Mouse (Mus musculus) T-helper 2 cell (primary cell): ENCODE measurements around the gene Gm43064.
"Not testable (repeated sequence)": the region's sequence is repeated elsewhere in the genome, so short reads cannot be mapped to it uniquely, and the experiment has no call there.

ENCODE experiments used
- in situ Hi-C: fragments of 300-600 bp; cut with MboI, MseI; formaldehyde crosslinking; loops from one replicate; pipeline ENCODE4 v1.15.1; 2025; ENCODE audit warnings: high pct_unique_total_duplicates

Gene Gm43064

GRCm38 (mm10) chr3:103808891-103809798 is at the start of gene Gm43064, which contains the start of the genes Dclre1b and Ap4b1:
Gene Gm43064, plus strand, starts transcription at chr3:103809573.
Gene Dclre1b, minus strand, starts transcription at chr3:103809444.
Gene Ap4b1, plus strand, starts transcription at chr3:103809520.
- in situ Hi-C loops: no loop called here

DNA sequence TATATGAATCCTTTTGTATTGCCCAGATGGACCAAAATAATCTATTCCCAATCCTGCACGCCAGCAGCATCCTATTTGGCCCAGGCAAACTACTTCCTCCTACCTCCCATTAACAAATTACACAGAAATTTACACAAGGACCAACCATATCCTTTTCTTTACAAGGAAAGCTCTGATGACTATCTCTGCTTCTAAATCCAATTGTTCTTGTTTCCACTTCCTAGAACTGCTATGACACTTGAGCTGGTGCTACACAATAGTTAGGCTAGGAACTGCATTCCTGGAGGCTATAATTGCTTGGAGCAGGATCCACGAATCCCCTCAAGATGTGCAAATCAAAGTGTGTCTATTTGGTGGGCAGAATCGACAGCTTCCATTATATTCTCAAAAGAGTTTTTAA is 42.6 kb upstream of the Gm43064 start:
- in situ Hi-C loops: no loop called here

DNA sequence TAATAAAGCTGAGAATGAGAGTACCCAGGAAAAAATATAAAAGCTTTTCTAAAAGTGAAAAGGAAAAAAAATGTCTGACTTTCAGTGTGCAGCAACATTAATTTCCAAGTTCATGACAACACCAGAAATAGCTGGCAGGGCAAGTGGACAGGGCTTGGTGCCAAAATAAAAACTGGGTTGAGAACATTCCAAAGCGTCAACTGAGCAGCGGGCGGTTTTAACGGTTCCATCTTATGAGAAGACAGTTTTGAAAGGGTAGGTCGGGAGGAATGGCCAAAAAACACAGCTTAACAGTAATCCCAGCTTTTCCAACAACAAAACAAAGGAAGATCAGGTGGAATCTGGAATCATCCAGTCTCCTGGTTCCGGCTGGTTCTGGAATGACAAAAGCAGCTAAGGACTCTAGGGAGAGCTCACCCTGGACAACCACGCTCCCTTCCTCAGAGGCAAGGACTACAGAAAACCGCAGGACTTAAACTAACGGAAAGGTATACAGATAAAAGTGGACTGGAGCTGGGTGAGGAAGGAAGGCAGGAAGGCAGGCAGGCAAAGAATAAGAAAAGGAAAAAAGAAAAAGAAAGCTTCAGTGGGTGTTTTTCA is 37.7 kb upstream of the Gm43064 start:
- in situ Hi-C loops: no loop called here

GRCm38 (mm10) chr3:103772846-103773245 is 36.5 kb upstream of the Gm43064 start:
- in situ Hi-C loops: no loop called here

DNA sequence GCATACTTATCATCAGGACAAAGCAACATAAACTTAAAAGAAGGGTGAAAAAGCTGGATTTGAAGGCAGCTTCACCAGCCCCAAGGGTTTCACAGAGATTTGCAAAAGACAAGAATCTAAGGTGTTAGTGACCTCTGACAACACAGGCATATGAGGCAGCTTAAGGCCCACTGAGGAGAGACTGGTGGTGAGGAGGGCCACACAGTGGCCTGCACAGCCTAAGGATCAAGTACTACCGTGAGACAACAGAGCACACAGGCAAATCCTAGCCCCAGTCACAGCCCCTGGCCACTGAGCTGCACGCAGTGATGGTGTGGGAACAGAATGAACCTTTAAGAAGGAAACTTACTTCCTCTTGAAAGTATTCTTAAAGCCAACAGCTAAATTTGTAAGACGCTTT is 35.9 kb upstream of the Gm43064 start:
- in situ Hi-C loops: no loop called here

GRCm38 (mm10) chr3:103774009-103774408 is 35.4 kb upstream of the Gm43064 start:
- in situ Hi-C loops: no loop called here

GRCm38 (mm10) chr3:103777940-103778339 is 31.4 kb upstream of the Gm43064 start:
- in situ Hi-C loops: no loop called here

- in situ Hi-C loops: no loop called here
Observed at GRCm38 (mm10) chr3:103778660-103779059, 30.7 kb upstream of the Gm43064 start.

GRCm38 (mm10) chr3:103779183-103779582 is 30.2 kb upstream of the Gm43064 start:
- in situ Hi-C loops: no loop called here

DNA sequence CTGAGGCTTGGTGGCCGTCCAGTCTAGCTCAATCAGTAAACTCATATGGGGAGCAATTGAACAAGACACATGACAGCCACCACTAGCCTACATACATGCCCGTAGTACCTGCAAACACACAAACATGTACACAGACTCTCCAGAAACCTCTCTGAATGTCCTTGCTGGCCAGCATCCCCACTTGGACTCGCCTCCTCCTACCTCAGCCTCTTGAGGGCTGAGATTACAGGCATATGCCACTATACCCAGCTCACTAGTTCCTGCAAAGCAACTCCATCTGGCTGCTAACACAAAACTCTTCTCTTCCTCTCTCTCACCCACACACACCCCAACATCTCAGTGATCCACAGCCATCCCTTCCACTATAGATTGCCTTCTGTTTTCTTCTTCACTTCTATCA is 29.1 kb upstream of the Gm43064 start:
- in situ Hi-C loops: no loop called here

- in situ Hi-C loops: no loop called here
Observed at GRCm38 (mm10) chr3:103780777-103781176, 28.6 kb upstream of the Gm43064 start.

GRCm38 (mm10) chr3:103782844-103783609 is 26.3 kb upstream of the Gm43064 start:
- in situ Hi-C loops: no loop called here

DNA sequence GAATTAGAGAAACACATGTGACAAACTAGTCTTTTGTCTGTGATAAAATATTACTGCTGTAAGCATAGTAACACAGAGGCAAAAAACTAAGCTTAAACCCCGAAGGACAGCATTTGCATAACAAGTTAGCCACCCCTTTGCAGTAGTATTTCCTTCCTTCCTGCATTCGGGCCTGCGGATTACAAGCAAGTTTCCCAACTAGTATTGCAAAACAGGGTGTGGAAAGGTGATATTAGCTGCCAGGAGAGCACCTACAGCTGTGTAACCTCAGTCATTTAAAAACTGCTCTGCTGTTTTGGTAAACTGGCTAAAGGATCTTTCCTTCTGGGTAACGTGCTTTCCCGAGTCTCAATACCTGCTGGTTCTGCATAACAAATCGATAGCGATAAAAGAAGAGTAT is 22.1 kb upstream of the Gm43064 start:
- in situ Hi-C loops: no loop called here

- in situ Hi-C loops: no loop called here
Observed at GRCm38 (mm10) chr3:103789096-103789495, 20.3 kb upstream of the Gm43064 start.

- in situ Hi-C loops: no loop called here
Observed at GRCm38 (mm10) chr3:103789891-103790345, 19.5 kb upstream of the Gm43064 start.

DNA sequence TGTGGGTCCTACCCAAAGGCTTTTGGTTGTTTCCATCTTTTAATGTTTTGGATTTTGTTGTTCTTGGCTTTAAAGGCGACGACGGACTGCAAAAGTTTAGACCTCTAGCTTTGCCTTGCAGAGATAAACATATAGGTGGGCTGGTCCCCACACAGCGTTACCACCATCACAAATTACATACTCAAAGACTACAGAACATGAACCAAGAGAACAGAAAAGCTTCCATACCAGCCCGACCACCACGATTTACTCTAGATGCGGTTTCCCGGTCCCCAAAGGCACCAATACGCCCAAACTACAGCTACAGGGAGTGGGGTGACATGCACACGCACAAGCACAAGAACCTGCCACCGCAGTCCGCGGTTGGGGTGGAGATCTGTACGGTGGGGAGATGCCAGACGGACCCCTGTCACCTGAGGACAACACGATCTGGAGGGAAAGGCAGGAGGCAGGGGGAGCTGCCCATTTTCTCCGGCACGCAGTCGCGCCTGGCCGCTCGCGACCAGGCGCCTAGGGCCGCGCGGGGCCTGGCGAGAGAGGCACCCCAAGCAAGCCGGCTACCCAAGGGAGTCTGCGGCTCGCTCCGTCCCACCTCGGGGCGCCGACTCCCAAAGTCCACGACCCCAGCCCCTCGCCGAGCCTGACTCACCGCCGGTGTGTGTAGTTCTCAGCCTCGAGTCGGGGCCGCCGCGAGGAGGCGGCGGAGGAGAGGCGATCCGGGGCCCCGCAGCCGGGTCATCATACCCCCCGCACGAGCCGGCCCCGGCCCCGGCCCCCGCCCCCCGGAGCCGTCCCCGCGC is 18.8 kb upstream of the Gm43064 start:
- in situ Hi-C loops: no loop called here

DNA sequence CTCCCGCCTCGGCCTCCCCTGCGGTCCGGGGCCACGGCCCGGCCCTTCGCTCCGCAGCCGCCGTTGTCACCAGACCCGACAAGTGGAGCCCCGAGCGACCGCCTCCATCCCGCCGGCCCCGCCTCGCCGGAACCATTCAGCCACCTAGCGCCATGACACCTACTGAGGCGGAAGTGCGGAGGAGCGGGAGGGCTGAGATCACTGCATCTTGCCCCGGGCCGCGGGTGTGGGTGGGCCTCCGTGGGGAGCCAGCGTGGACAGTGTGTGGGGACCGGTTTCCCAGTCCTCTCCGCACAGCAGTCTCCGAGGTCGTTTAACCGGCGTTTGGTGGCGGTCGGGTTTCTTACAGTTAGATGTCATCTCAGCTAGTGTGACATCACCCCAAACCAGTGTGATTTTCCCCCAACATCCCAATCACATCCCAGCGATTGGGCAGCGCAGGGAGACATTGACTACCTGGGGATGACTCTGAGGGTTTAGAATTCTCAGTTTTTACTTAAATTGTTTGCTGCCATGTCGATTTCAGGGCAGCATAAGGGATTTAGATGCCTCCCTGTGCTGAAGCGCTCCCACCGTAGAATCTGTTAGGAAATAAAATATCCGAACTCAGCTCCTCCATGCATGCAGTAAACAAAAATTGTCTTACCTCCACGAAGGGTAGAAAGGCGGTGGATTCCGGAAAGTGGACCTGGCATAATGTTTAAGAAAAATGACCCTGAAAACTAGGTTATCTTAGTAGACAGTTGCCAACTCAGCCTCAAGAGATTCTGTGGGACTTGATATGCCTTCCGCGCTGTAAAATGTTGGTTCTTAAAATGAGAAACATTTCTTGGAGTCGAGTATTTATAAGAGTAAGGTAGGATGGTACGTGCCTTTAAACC is 17.9 kb upstream of the Gm43064 start, which contains the start of gene Hipk1:
Hipk1 (minus strand) TSS at position 334 of the 881 bp plus-strand sequence.
- in situ Hi-C loops: no loop called here

DNA sequence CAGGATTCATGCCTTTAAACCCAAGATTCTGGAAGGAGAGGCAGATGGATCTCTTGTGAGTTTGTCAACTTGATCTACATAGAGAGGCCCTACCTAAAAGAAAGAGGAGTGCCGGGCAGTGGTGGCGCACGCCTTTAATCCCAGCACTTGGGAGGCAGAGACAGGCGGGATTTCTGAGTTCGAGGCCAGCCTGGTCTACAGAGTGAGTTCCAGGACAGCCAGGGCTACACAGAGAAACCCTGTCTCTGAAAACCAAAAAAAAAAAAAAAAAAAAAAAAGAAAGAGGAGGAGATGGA is 17.3 kb upstream of the Gm43064 start:
- in situ Hi-C loops: not testable (repeated sequence)

DNA sequence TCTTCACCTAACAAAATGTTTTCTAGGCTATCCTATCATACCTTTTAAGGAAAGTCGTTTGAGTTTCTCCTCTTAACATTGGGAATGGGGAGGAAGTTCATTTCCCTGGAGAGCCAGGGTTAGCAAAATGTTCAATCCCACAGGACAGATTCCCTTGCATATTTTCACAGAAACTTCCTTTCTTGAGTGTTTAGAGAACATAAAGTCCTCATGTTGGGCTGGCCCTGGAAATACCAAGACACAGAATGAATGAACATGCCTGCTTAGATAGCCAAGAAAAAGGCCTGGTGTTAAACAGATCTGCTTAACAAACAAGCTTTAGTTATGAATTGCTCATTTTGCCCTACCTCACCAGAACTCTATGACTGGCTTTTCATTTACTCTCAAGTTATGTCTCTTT is 16.8 kb upstream of the Gm43064 start:
- in situ Hi-C loops: no loop called here

GRCm38 (mm10) chr3:103796389-103796788 is 13.0 kb upstream of the Gm43064 start:
- in situ Hi-C loops: no loop called here
